26 mouse cellular contexts compared by ENCODE assay signal in the genomic region with DNA sequence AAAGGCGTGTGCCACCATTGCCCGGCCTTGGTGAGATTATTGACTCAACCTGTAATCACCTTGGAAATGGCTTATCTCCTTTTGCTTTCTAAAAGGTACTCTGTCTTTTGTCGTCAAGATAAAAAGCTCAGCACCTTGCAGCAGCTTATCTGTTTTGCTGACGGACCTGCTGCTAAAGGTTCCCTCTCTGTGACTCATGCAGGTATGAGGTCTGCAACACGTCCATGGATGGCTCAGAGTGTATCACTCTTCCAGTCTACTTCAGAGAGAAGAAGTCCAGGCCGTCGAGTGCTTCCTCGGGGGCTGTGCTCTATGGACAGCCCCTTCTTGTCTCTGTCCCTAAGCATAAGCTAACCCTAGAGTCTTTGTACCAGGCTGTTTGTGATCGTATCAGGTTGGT. TPM values are rescaled to one million over a fixed set of nuclear protein-coding genes. Genes with fewer than 3 reads are reported as not detected.
A peak's percentile ranks its signal among the peaks of the same experiment; 100 is the strongest.
DNase-seq lines count a peak whose midpoint lies in the region; ATAC-seq and TF ChIP-seq lines count a peak whose summit lies in the region.
"Had no signal": no experiment of that assay in that cellular context is flagged by ENCODE, and none has a peak within 500 bp of the region (broad histone marks: within the 10 kb centered on the region; RNA-seq: fewer than 3 reads in every experiment).

No protein-coding gene starts in this region.

- DNase-seq in lung, postnatal 0 days (ENCODE audit: low spot score) = no peak
- DNase-seq in lung, adult 18-20 months = no peak
- DNase-seq in thymus, postnatal 0 days (ENCODE audit: low spot score) = no peak
- DNase-seq in cerebellum, adult 11-12 months = no peak
- DNase-seq in thymus, adult 2 months = no peak
- DNase-seq: adrenal gland, adult 8-10 months; adrenal gland, postnatal 25 days; cerebellum, adult 18-20 months; cerebellum, adult 9-10 months; cerebellum, postnatal 14 days; gastrocnemius, postnatal 25 days; heart, adult 18-20 months had no signal

- TF ChIP-seq POLR2A in thymus, adult 2 months (IDR thresholded peaks at IDR 0.05; ENCODE audit: control insufficient read depth, extremely low read depth, insufficient read depth, low read length, poor library complexity) = no peak

- H3K36me3 ChIP-seq in lung, postnatal 0 days (ENCODE audit: insufficient read depth, low read length) = peaks cover 50% of the 10 kb centered on the region
- H3K36me3 ChIP-seq in intestine, postnatal 0 days (ENCODE audit: control insufficient read depth, insufficient read depth) = peaks cover 73% of the 10 kb centered on the region
- peaks cover 37% of the 10 kb centered on the region for H3K36me3 ChIP-seq in stomach, embryonic 16.5 days (ENCODE audit: control insufficient read depth, insufficient read depth, low read length)
- peaks cover 73% of the 10 kb centered on the region for H3K36me3 ChIP-seq in thymus, adult 2 months (ENCODE audit: control insufficient read depth, insufficient read depth, low read length)

- no peak overlapping the region for H3K9ac ChIP-seq in lung, postnatal 0 days (replicated peaks; ENCODE audit: low read depth)
- H3K9ac ChIP-seq in intestine, postnatal 0 days (ENCODE audit: low read depth, low read length) = no peak overlapping the region
- no peak overlapping the region for H3K9ac ChIP-seq in stomach, embryonic 16.5 days (ENCODE audit: low read length)
- H3K9ac ChIP-seq: embryonic facial prominence, embryonic 12.5 days; embryonic facial prominence, embryonic 15.5 days; forebrain, embryonic 12.5 days; forebrain, embryonic 15.5 days; heart, embryonic 12.5 days; heart, embryonic 15.5 days; hindbrain, embryonic 12.5 days; hindbrain, embryonic 15.5 days had no signal

- 66% methylated on average over 9 of the region's 9 CpGs for WGBS in lung, postnatal 0 days
- WGBS in intestine, postnatal 0 days = 45% methylated on average over 9 of the region's 9 CpGs
- WGBS in stomach, embryonic 16.5 days = 63% methylated on average over 9 of the region's 9 CpGs
- WGBS in thymus, adult 2 months = 95% methylated on average over 9 of the region's 9 CpGs

- TF ChIP-seq EP300 in lung, postnatal 0 days (IDR thresholded peaks at IDR 0.05) = no peak

- no peaks in the 10 kb centered on the region for H3K9me3 ChIP-seq in lung, postnatal 0 days (ENCODE audit: low read length)
- H3K9me3 ChIP-seq in intestine, postnatal 0 days (ENCODE audit: control insufficient read depth) = no peaks in the 10 kb centered on the region
- H3K9me3 ChIP-seq in stomach, embryonic 16.5 days (replicated peaks; ENCODE audit: control insufficient read depth, low read length) = no peaks in the 10 kb centered on the region
- H3K9me3 ChIP-seq: embryonic facial prominence, embryonic 12.5 days; embryonic facial prominence, embryonic 15.5 days; forebrain, embryonic 12.5 days; forebrain, embryonic 15.5 days; heart, embryonic 12.5 days; heart, embryonic 15.5 days; hindbrain, embryonic 12.5 days; hindbrain, embryonic 15.5 days had no signal

- no peaks in the 10 kb centered on the region for H3K4me1 ChIP-seq in lung, postnatal 0 days (ENCODE audit: insufficient read depth, low read depth, low read length)
- H3K4me1 ChIP-seq in intestine, postnatal 0 days (replicated peaks; ENCODE audit: control insufficient read depth, insufficient read depth, low read length) = no peaks in the 10 kb centered on the region
- no peaks in the 10 kb centered on the region for H3K4me1 ChIP-seq in stomach, embryonic 16.5 days (ENCODE audit: control insufficient read depth, insufficient read depth, low read length)
- no peaks in the 10 kb centered on the region for H3K4me1 ChIP-seq in thymus, adult 2 months (replicated peaks; ENCODE audit: control insufficient read depth, insufficient read depth, low read length)
- H3K4me1 ChIP-seq: embryonic facial prominence, embryonic 12.5 days; embryonic facial prominence, embryonic 15.5 days; forebrain, embryonic 12.5 days; forebrain, embryonic 15.5 days; hindbrain, embryonic 12.5 days; hindbrain, embryonic 15.5 days had no signal

- H3K4me3 ChIP-seq in lung, postnatal 0 days (ENCODE audit: low read depth, low read length) = no peak overlapping the region
- no peak overlapping the region for H3K4me3 ChIP-seq in intestine, postnatal 0 days (ENCODE audit: low read depth, low read length)
- no peak overlapping the region for H3K4me3 ChIP-seq in stomach, embryonic 16.5 days (replicated peaks; ENCODE audit: low read length)
- H3K4me3 ChIP-seq in thymus, adult 2 months (ENCODE audit: control insufficient read depth, insufficient read depth, low read length) = no peak overlapping the region
- H3K4me3 ChIP-seq: embryonic facial prominence, embryonic 12.5 days; embryonic facial prominence, embryonic 15.5 days; forebrain, embryonic 12.5 days; forebrain, embryonic 15.5 days; heart, embryonic 12.5 days; heart, embryonic 15.5 days; hindbrain, embryonic 12.5 days; hindbrain, embryonic 15.5 days had no signal

- no peak overlapping the region for H3K27ac ChIP-seq in lung, postnatal 0 days (ENCODE audit: low read length)
- H3K27ac ChIP-seq in intestine, postnatal 0 days (ENCODE audit: low read depth, low read length) = peak overlapping the region; percentile 87
- no peak overlapping the region for H3K27ac ChIP-seq in stomach, embryonic 16.5 days (ENCODE audit: low read length)
- H3K27ac ChIP-seq in thymus, adult 2 months (ENCODE audit: control insufficient read depth, insufficient read depth, low read length) = no peak overlapping the region
- H3K27ac ChIP-seq: embryonic facial prominence, embryonic 12.5 days; embryonic facial prominence, embryonic 15.5 days; forebrain, embryonic 12.5 days; forebrain, embryonic 15.5 days; heart, embryonic 15.5 days; hindbrain, embryonic 12.5 days; hindbrain, embryonic 15.5 days had no signal

- peak; percentile 12; the same call in 1 of the 2 replicates for ATAC-seq in lung, postnatal 0 days
- peak; percentile 70 for ATAC-seq in intestine, postnatal 0 days
- 0 out of 2 replicates have a peak, but pooled peaks have one; percentile 37 for ATAC-seq in stomach, embryonic 16.5 days (ENCODE audit: insufficient read depth, low FRiP score)
- ATAC-seq: activated CD4-positive, CD25-positive, alpha-beta regulatory T cell, adult 4 months; forebrain, embryonic 15.5 days had no signal

- TF ChIP-seq CTCF in lung, postnatal 0 days (IDR thresholded peaks at IDR 0.05) = no peak
- no peak for TF ChIP-seq CTCF in intestine, postnatal 0 days (IDR thresholded peaks at IDR 0.05; ENCODE audit: low read depth)
- no peak for TF ChIP-seq CTCF in thymus, adult 2 months (IDR thresholded peaks at IDR 0.05; ENCODE audit: borderline replicate concordance, control insufficient read depth, extremely low read depth, insufficient read depth, low read length, poor library complexity)

- no peaks in the 10 kb centered on the region for H3K27me3 ChIP-seq in lung, postnatal 0 days (replicated peaks; ENCODE audit: insufficient read depth, low read length)
- no peaks in the 10 kb centered on the region for H3K27me3 ChIP-seq in intestine, postnatal 0 days (replicated peaks; ENCODE audit: control insufficient read depth, insufficient read depth, low read length)
- no peaks in the 10 kb centered on the region for H3K27me3 ChIP-seq in stomach, embryonic 16.5 days (ENCODE audit: control insufficient read depth, insufficient read depth, low read length)
- H3K27me3 ChIP-seq in thymus, adult 2 months (ENCODE audit: control insufficient read depth, insufficient read depth, low read length) = no peaks in the 10 kb centered on the region
- H3K27me3 ChIP-seq: embryonic facial prominence, embryonic 12.5 days; embryonic facial prominence, embryonic 15.5 days; forebrain, embryonic 12.5 days; forebrain, embryonic 15.5 days; heart, embryonic 12.5 days; heart, embryonic 15.5 days; hindbrain, embryonic 12.5 days; hindbrain, embryonic 15.5 days had no signal

- H3K4me2 ChIP-seq in lung, postnatal 0 days (replicated peaks; ENCODE audit: low read depth, low read length) = no peak overlapping the region
- H3K4me2 ChIP-seq in intestine, postnatal 0 days (replicated peaks; ENCODE audit: low read depth) = no peak overlapping the region; the same call in 1 of the 2 replicates
- H3K4me2 ChIP-seq in stomach, embryonic 16.5 days (ENCODE audit: low read depth, low read length) = no peak overlapping the region
- H3K4me2 ChIP-seq: embryonic facial prominence, embryonic 12.5 days; embryonic facial prominence, embryonic 15.5 days; forebrain, embryonic 12.5 days; forebrain, embryonic 15.5 days; heart, embryonic 12.5 days; heart, embryonic 15.5 days; hindbrain, embryonic 12.5 days; hindbrain, embryonic 15.5 days had no signal

RNA-seq across cellular contexts. Expression of a gene that starts 14.4 kb away (rescaled TPM):
- 0.35 and 0.49 TPM in 2 replicates for polyA plus RNA-seq in lung, postnatal 0 days (2015; fragmentation: Nextera tagmentation; extraction: Ambion mirVana)
- polyA plus RNA-seq in intestine, postnatal 0 days (2015; fragmentation: Nextera tagmentation; extraction: Ambion mirVana) = 0.14 TPM in 1 of 2 replicates, not detected in the other
- polyA plus RNA-seq in stomach, embryonic 16.5 days (2015; fragmentation: Nextera tagmentation; extraction: Ambion mirVana) = 0.50 and 0.70 TPM in 2 replicates
- 0.57 and 0.99 TPM in 2 replicates for polyA plus RNA-seq in thymus, postnatal 0 days (2015; fragmentation: Nextera tagmentation; extraction: Ambion mirVana)
- 0.70 and 1.9 TPM in 2 replicates for polyA plus RNA-seq in thymus, adult 2 months (2012; rRNA removed)

RNA-seq across cellular contexts. Expression of a gene that starts 30.6 kb away (rescaled TPM):
- polyA plus RNA-seq in lung, postnatal 0 days (2015; fragmentation: Nextera tagmentation; extraction: Ambion mirVana) = 61.4 and 66.4 TPM in 2 replicates
- 44.9 and 45.2 TPM in 2 replicates for polyA plus RNA-seq in intestine, postnatal 0 days (2015; fragmentation: Nextera tagmentation; extraction: Ambion mirVana)
- polyA plus RNA-seq in stomach, embryonic 16.5 days (2015; fragmentation: Nextera tagmentation; extraction: Ambion mirVana) = 92.7 and 113 TPM in 2 replicates
- polyA plus RNA-seq in thymus, postnatal 0 days (2015; fragmentation: Nextera tagmentation; extraction: Ambion mirVana) = 83.7 and 93.1 TPM in 2 replicates
- 100 and 104 TPM in 2 replicates for polyA plus RNA-seq in thymus, adult 2 months (2012; rRNA removed)

RNA-seq across cellular contexts. Expression of a gene that starts 39.5 kb away (rescaled TPM):
- 1,509 and 1,541 TPM in 2 replicates for polyA plus RNA-seq in lung, postnatal 0 days (2015; fragmentation: Nextera tagmentation; extraction: Ambion mirVana)
- polyA plus RNA-seq in intestine, postnatal 0 days (2015; fragmentation: Nextera tagmentation; extraction: Ambion mirVana) = 997 and 1,037 TPM in 2 replicates
- polyA plus RNA-seq in stomach, embryonic 16.5 days (2015; fragmentation: Nextera tagmentation; extraction: Ambion mirVana) = 1,034 and 1,067 TPM in 2 replicates
- polyA plus RNA-seq in thymus, postnatal 0 days (2015; fragmentation: Nextera tagmentation; extraction: Ambion mirVana) = 862 and 915 TPM in 2 replicates
- 800 and 899 TPM in 2 replicates for polyA plus RNA-seq in thymus, adult 2 months (2012; rRNA removed)

RNA-seq across cellular contexts. Expression of a gene that starts 50.0 kb away (rescaled TPM):
- 0.31 and 0.56 TPM in 2 replicates for polyA plus RNA-seq in lung, postnatal 0 days (2015; fragmentation: Nextera tagmentation; extraction: Ambion mirVana)
- 0.29 TPM in 2 replicates for polyA plus RNA-seq in intestine, postnatal 0 days (2015; fragmentation: Nextera tagmentation; extraction: Ambion mirVana)
- 1.3 and 1.9 TPM in 2 replicates for polyA plus RNA-seq in stomach, embryonic 16.5 days (2015; fragmentation: Nextera tagmentation; extraction: Ambion mirVana)
- polyA plus RNA-seq in thymus, postnatal 0 days (2015; fragmentation: Nextera tagmentation; extraction: Ambion mirVana) = 0.15 and 0.20 TPM in 2 replicates
- 0.09 and 0.12 TPM in 2 replicates for polyA plus RNA-seq in thymus, adult 2 months (2012; rRNA removed)
- polyA plus RNA-seq: activated CD4-positive, CD25-positive, alpha-beta regulatory T cell, adult 4 months; C2C12 had no signal

RNA-seq across cellular contexts. Expression of a gene that starts 58.0 kb away (rescaled TPM):
- polyA plus RNA-seq in lung, postnatal 0 days (2015; fragmentation: Nextera tagmentation; extraction: Ambion mirVana) = not detected in 2 replicates
- polyA plus RNA-seq in intestine, postnatal 0 days (2015; fragmentation: Nextera tagmentation; extraction: Ambion mirVana) = not detected in 2 replicates
- polyA plus RNA-seq in stomach, embryonic 16.5 days (2015; fragmentation: Nextera tagmentation; extraction: Ambion mirVana) = not detected in 2 replicates
- not detected in 2 replicates for polyA plus RNA-seq in thymus, postnatal 0 days (2015; fragmentation: Nextera tagmentation; extraction: Ambion mirVana)
- not detected in 2 replicates for polyA plus RNA-seq in thymus, adult 2 months (2012; rRNA removed)
- polyA plus RNA-seq: activated CD4-positive, CD25-positive, alpha-beta regulatory T cell, adult 4 months; brain, embryonic 14.5 days; C2C12; embryonic facial prominence, embryonic 12.5 days; embryonic facial prominence, embryonic 15.5 days; forebrain, embryonic 12.5 days; forebrain, embryonic 15.5 days; gonadal fat pad, adult 2 months; heart, embryonic 12.5 days; heart, embryonic 15.5 days; hindbrain, embryonic 12.5 days; hindbrain, embryonic 15.5 days had no signal

Comparison
In these comparisons a context has a peak if more than half of its experiments do, and no peak if none do; other contexts are left out.
1. ATAC-seq: peak in every context shown above with its lines; median percentile 70 in intestine, postnatal 0 days; 37 in stomach, embryonic 16.5 days; 12 in lung, postnatal 0 days.